Mouse (Mus musculus): ENCODE measurements around the gene Tnfrsf23. TPM values are rescaled to one million over a fixed set of nuclear protein-coding genes. Genes with fewer than 3 reads are reported as not detected.

Gene Tnfrsf23
- polyA plus RNA-seq, 3 experiments from 2014 or later: 3.3 to 5.0 (median 4.4) TPM

Other genes starting within 250 kb of the Tnfrsf23 start
- gene Cdkn1c, start 224.8 kb downstream of the Tnfrsf23 start, polyA plus RNA-seq (2017; shearing (Covaris generic)): under 1 TPM in 2 of 3 experiments, not detected in 1; 0.25 to 0.64 TPM
- gene Slc22a18, start 212.1 kb downstream of the Tnfrsf23 start, polyA plus RNA-seq (2017; shearing (Covaris generic)): under 1 TPM in 1 of 3 experiments, not detected in 2; 0.54 TPM
- gene Phlda2, start 182.7 kb downstream of the Tnfrsf23 start, polyA plus RNA-seq (2017; shearing (Covaris generic)): not detected
- 100 to 1,000 TPM; 258 to 310 (median 262) TPM for gene Nap1l4, start 136.8 kb downstream of the Tnfrsf23 start, polyA plus RNA-seq (2017; shearing (Covaris generic))
- 10 to 100 TPM; 29.9 to 40.2 (median 31.2) TPM for gene Cars, start 85.8 kb downstream of the Tnfrsf23 start, polyA plus RNA-seq (2017; shearing (Covaris generic))
- gene Tnfrsf26, start 57.1 kb downstream of the Tnfrsf23 start, polyA plus RNA-seq (2017; shearing (Covaris generic)): 100 to 1,000 TPM in 2 of 3 experiments, 10 to 100 TPM in 1; 73.7 to 122 (median 117) TPM
- gene Tnfrsf22, start 36.2 kb downstream of the Tnfrsf23 start, polyA plus RNA-seq (2017; shearing (Covaris generic)): 10 to 100 TPM in 2 of 3 experiments, 1 to 10 TPM in 1; 6.9 to 21.9 (median 16.0) TPM
- 10 to 100 TPM; 19.0 to 34.0 (median 31.8) TPM for gene Osbpl5, start 71.1 kb upstream of the Tnfrsf23 start, polyA plus RNA-seq (2017; shearing (Covaris generic))
- not detected for gene Mrgprg, start 81.1 kb upstream of the Tnfrsf23 start, polyA plus RNA-seq (2017; shearing (Covaris generic))
- gene Mrgpre, start 98.6 kb upstream of the Tnfrsf23 start, polyA plus RNA-seq (2017; shearing (Covaris generic)): 1 to 10 TPM; 3.9 to 6.4 (median 4.2) TPM
- gene Nadsyn1, start 137.0 kb upstream of the Tnfrsf23 start, polyA plus RNA-seq (2017; shearing (Covaris generic)): 10 to 100 TPM; 15.0 to 20.2 (median 20.2) TPM
- 10 to 100 TPM; 37.5 to 57.8 (median 41.0) TPM for gene Dhcr7, start 137.3 kb upstream of the Tnfrsf23 start, polyA plus RNA-seq (2017; shearing (Covaris generic))
- not detected for gene Gm498, start 181.0 kb upstream of the Tnfrsf23 start, polyA plus RNA-seq (2017; shearing (Covaris generic))

All from inflammation-experienced regulatory T-cells, adult 6 months (primary cell).